Mouse (Mus musculus) cerebellum, adult 11-12 months (tissue): ENCODE results near the gene Cyp2r1.
"Not testable (repeated sequence)": the region's sequence is repeated elsewhere in the genome, so short reads cannot be mapped to it uniquely, and the experiment has no call there.

Experiments used
- DNase-seq: peaks from one replicate; pipeline ENCODE4 v3.0.0; 2022

The Cyp2r1 gene

DNA sequence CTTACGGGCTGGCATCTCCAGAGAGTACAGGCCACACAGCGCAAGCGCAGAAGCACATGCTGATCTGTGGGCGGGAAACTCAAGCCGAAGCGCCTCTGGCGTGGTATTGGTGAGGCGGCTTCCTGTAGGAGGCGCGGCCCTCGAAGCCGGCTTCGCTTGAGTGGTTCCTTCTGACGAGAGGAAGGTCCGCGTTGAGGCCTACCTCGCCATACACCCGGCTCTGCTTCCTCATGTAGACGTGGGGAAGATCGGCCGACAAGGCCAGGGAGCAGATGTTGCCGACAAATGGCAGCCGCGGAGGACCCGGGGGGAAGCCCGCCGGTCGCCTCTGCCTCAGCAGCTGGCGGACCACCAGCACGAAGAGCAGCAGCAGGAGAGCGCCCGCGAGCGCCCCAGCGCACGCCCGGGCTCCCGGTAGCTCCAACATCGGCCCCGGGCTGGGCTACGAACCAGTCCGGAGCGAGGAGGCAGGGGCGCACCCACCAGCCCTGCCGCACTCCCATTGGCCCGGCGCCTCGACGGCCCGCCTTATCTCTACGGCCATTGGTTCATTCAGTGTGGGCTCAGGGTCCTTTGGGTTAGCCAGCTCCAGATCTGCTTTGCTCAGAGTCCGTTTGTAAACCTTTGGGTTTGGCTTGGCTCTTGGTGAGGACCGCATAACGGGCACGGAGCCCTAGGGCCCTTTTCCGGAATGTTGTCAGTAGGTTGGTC is at the start of gene Cyp2r1:
Gene Cyp2r1, minus strand, starts transcription at position 442 of the 711 bp plus-strand sequence.
- peak; percentile 73 for DNase-seq

DNA sequence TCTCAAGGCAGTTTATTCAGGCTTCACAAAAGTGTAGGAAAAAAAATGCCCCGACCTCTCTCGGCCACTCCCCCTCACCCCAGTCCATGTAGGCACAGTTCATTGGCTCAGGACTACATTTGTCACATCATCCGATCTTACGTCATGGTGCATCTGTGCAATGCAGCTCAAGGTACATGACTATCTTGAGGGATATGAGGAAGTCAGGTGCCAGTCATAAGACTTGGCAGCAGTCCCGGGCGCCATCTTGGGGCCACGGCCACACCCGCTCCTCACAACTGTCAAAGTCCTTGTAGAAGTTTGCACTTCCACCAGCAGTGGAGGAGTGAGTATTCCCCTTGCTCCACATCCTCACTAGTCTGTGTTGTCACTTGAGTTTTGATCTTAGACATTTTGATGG is 31.6 kb upstream of the Cyp2r1 start:
- not testable (repeated sequence) for DNase-seq

DNA sequence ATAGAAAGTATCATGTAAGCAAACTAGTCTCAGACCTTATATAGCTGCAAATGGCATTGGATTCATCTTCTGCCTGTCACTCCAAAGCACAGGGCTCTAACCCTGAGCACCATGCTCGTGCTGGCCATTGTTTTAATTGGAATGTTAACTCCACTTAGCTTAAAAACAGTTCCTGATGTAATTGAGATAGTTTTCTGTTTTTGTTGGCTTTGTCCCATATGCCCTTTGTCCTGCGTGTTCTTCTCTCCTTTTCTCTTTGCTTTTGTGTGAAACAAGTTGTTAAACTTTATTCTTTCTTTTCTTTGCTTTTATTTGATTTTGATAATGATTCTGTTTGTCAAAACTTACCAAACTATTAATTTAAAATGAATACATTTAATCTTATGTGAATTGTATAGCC is 19.7 kb upstream of the Cyp2r1 start:
- DNase-seq = no peak

GRCm38 (mm10) chr7:114581200-114581599 is 18.4 kb upstream of the Cyp2r1 start:
- DNase-seq = no peak

DNA sequence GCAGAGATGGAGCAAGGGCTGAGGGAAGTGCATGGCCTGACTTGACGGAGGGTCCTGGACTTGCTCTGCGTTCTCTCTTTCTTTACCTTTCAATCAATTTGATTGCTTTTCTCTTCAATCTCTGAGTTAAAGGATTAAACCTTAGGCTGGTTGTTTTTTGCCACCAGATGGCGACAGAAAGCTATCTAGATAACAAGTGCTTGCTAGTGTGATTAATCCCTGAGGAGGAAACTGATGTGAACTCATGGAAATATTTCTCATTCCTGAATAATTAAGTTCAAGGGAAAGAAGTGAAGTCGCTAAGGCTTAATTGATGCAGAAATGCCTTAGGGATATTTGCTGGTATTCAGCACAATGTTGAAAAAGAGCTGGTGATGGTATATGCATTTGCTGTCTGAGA is 17.7 kb upstream of the Cyp2r1 start:
- DNase-seq = no peak

GRCm38 (mm10) chr7:114577665-114578064 is 14.9 kb upstream of the Cyp2r1 start:
- DNase-seq = no peak

GRCm38 (mm10) chr7:114576931-114577330 is 14.2 kb upstream of the Cyp2r1 start:
- DNase-seq = no peak

- not testable (repeated sequence) for DNase-seq
Observed at GRCm38 (mm10) chr7:114573866-114574265, 11.1 kb upstream of the Cyp2r1 start.

GRCm38 (mm10) chr7:114536179-114536578 is 26.6 kb downstream of the Cyp2r1 start:
- DNase-seq = no peak

DNA sequence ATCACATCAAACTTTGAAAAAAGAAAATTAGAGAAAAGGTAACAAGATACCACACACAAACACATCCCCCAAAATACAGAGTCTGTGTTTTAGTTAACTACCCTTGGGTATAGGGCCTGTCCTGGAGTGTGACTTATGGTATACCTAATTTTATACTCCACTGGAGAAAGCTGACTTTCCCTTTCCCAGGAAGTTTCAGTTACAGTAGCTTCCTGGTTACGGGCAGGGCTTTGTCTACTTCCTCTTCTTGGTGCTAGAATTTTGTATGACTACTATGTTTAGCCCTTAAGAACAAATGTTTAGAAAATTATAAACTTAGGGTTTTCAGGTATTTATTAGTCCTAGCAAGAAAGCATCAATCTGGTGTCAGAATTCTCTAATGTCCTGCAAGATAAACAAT is 36.5 kb downstream of the Cyp2r1 start:
- DNase-seq = no peak

DNA sequence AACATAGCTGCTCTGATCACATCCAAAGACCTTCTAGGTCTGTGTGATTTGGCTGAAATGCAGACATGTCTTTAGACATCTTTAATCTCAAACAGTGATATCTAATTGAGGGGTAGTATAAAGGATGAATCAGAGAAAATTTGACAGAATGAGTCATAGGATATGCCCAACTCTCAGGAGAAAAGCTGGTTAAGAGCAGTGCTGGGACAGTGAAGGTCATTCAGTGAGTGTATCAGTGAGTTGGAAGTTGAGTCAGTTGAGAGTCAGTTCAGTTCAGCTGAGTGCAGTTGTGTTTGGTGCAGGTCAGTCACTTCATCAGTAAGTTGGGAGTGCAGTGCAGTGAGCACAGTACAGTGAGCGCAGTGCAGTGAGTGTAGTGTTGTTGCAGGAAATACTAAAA is 42.6 kb downstream of the Cyp2r1 start:
- no peak for DNase-seq

GRCm38 (mm10) chr7:114508879-114509278 is 53.9 kb downstream of the Cyp2r1 start:
- no peak for DNase-seq
